Mouse (Mus musculus): ENCODE results near the gene Lrp11.
"Not testable (repeated sequence)": the region's sequence is repeated elsewhere in the genome, so short reads cannot be mapped to it uniquely, and the experiment has no call there.

The Lrp11 gene

GRCm38 (mm10) chr10:7589592-7590233 lies at the start of gene Lrp11:
Gene Lrp11, plus strand, starts transcription at chr10:7589800.
- DNase-seq (ENCODE audit: low spot score), result peak; percentile 94

- no peak for DNase-seq (ENCODE audit: low spot score)
Observed at GRCm38 (mm10) chr10:7578002-7578401, 11.6 kb upstream of the Lrp11 start.

- no peak for DNase-seq (ENCODE audit: low spot score)
Observed at GRCm38 (mm10) chr10:7581401-7581800, 8.2 kb upstream of the Lrp11 start.

GRCm38 (mm10) chr10:7582157-7582890 lies 7.3 kb upstream of the Lrp11 start:
- DNase-seq (ENCODE audit: low spot score), result no peak

- DNase-seq (ENCODE audit: low spot score), result no peak
Observed at GRCm38 (mm10) chr10:7582891-7583557, 6.6 kb upstream of the Lrp11 start.

- no peak for DNase-seq (ENCODE audit: low spot score)
Observed at GRCm38 (mm10) chr10:7586771-7587170, 2.8 kb upstream of the Lrp11 start.

GRCm38 (mm10) chr10:7590234-7590689 lies 662 bp downstream of the Lrp11 start:
- DNase-seq (ENCODE audit: low spot score), result no peak

- DNase-seq (ENCODE audit: low spot score), result no peak
Observed at GRCm38 (mm10) chr10:7590792-7591191, 1.2 kb downstream of the Lrp11 start.

GRCm38 (mm10) chr10:7594797-7595196 lies 5.2 kb downstream of the Lrp11 start:
- no peak for DNase-seq (ENCODE audit: low spot score)

- DNase-seq (ENCODE audit: low spot score), result no peak
Observed at GRCm38 (mm10) chr10:7596251-7596650, 6.7 kb downstream of the Lrp11 start.

- no peak for DNase-seq (ENCODE audit: low spot score)
Observed at GRCm38 (mm10) chr10:7598177-7598576, 8.6 kb downstream of the Lrp11 start.

GRCm38 (mm10) chr10:7600647-7601046 lies 11.0 kb downstream of the Lrp11 start:
- peak; percentile 68 for DNase-seq (ENCODE audit: low spot score)

GRCm38 (mm10) chr10:7605168-7605567 lies 15.6 kb downstream of the Lrp11 start:
- DNase-seq (ENCODE audit: low spot score), result no peak

GRCm38 (mm10) chr10:7606437-7606836 lies 16.8 kb downstream of the Lrp11 start:
- no peak for DNase-seq (ENCODE audit: low spot score)

GRCm38 (mm10) chr10:7608611-7609010 lies 19.0 kb downstream of the Lrp11 start:
- DNase-seq (ENCODE audit: low spot score), result no peak

- DNase-seq (ENCODE audit: low spot score), result no peak
Observed at GRCm38 (mm10) chr10:7611647-7612046, 22.0 kb downstream of the Lrp11 start.

GRCm38 (mm10) chr10:7612210-7612609 lies 22.6 kb downstream of the Lrp11 start:
- DNase-seq (ENCODE audit: low spot score), result not testable (repeated sequence)

- no peak for DNase-seq (ENCODE audit: low spot score)
Observed at GRCm38 (mm10) chr10:7614834-7615233, 25.2 kb downstream of the Lrp11 start.

GRCm38 (mm10) chr10:7617146-7617545 lies 27.5 kb downstream of the Lrp11 start:
- not testable (repeated sequence) for DNase-seq (ENCODE audit: low spot score)

GRCm38 (mm10) chr10:7617556-7617955 lies 28.0 kb downstream of the Lrp11 start:
- DNase-seq (ENCODE audit: low spot score), result not testable (repeated sequence)

GRCm38 (mm10) chr10:7619821-7620241 lies 30.2 kb downstream of the Lrp11 start:
- DNase-seq (ENCODE audit: low spot score), result no peak

GRCm38 (mm10) chr10:7620723-7621122 lies 31.1 kb downstream of the Lrp11 start:
- no peak for DNase-seq (ENCODE audit: low spot score)

- DNase-seq (ENCODE audit: low spot score), result no peak
Observed at GRCm38 (mm10) chr10:7622378-7622777, 32.8 kb downstream of the Lrp11 start.
